Mouse (Mus musculus): ENCODE results near the gene Obox6.

Obox6 gene

GRCm38 (mm10) chr7:15839578-15839977, at the start of gene Obox6:
Obox6 (minus strand) TSS chr7:15839678.
- DNase-seq = no peak

DNA sequence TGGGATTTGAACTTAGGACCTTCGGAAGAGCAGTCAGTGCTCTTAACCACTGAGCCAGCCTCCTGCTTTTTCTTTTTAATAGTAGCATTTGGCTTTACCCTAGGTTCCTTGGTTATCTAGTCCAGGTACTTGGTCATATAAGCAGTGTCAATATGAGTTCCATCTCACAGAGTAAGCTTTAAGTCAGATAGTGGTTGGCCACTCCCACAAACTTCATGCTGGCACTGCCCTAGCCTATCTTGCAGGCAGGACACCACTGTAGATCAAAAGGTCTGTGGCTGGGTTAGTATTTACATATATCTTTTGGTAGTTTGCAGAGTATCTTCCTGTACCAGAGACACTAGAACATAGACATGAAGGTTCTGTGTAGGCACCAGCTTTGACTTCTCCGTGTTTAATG, 44.6 kb upstream of the Obox6 start:
- DNase-seq = no peak

DNA sequence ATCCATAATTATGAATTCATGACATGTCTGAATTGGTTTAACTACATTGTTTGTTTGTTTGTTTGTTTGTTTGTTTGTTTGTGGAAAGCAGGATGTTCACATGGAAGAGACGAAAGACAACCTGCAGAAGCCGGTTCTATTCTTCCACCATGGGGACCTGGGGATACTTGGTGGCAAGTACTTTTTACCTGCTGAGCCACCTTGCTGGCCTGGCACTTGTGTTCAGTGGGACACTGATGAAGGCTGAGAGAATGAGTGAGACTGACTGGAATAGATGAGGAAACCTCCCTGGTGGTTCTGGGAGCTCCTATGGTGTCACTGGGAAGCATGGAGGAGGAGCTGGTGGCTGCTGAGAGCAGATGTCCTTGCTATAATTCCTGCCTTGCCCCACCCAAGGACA, 42.8 kb upstream of the Obox6 start, which contains the start of gene Crxos:
Gene Crxos, plus strand, starts transcription at position 301 of the 400 bp plus-strand sequence.
- no peak for DNase-seq

DNA sequence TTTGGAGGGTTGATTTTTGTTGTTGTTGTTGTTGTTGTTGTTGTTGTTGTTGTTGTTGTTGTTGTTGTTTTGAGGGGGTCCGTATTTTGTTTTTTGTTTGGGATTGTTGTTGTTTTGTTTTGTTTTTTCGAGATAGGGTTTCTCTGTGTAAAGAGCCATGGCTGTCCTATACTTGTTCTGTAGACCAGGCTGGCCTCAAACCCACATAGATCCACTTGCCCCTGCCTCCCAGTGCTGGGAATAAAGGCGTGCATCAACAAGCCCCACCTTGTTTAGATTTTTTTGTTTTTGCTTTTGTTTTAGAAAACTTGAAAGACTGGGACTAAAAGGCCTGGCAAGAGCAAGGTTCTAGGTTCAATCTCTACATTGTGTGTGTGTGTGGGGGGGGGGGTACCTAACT, 42.4 kb upstream of the Obox6 start:
- no peak for DNase-seq

GRCm38 (mm10) chr7:15881388-15881787, 41.9 kb upstream of the Obox6 start:
- DNase-seq = no peak

- no peak for DNase-seq
These were observed 40.3 kb upstream of the Obox6 start, which contains the start of gene Crx for GRCm38 (mm10) chr7:15879756-15880155. Crx (minus strand) TSS chr7:15879968.

- no peak for DNase-seq
These were observed 24.6 kb upstream of the Obox6 start for GRCm38 (mm10) chr7:15864104-15864503.

- no peak for DNase-seq
These were observed 20.2 kb upstream of the Obox6 start for GRCm38 (mm10) chr7:15859657-15860056.
